Mouse (Mus musculus) thymus, adult 2 months (tissue): Measurements from ENCODE around the gene Gm27021. TPM values are rescaled to one million over a fixed set of nuclear protein-coding genes. Genes with fewer than 3 reads are reported as not detected.
A peak's percentile ranks its signal among the peaks of the same experiment; 100 is the strongest.

Experiments used
- DNase-seq: peaks from one replicate; pipeline ENCODE4 v3.0.0; 2021
- H3K27ac ChIP-seq: fragments of 200-500 bp; 2 replicates; pipeline ENCODE4 v1.5.1; 2012; ENCODE audit warnings: low read length, control low read depth; ENCODE audit not compliant: control insufficient read depth, insufficient read depth
- H3K27me3 ChIP-seq: fragments of 200-500 bp; 2 replicates; pipeline ENCODE4 v1.6.1; 2012; ENCODE audit warnings: mild to moderate bottlenecking, low read length, moderate library complexity, mixed read lengths; ENCODE audit not compliant: control insufficient read depth, insufficient read depth
- H3K36me3 ChIP-seq: fragments of 200-500 bp; 2 replicates; pipeline ENCODE4 v1.6.1; 2012; ENCODE audit warnings: mild to moderate bottlenecking, low read length, moderate library complexity; ENCODE audit not compliant: control insufficient read depth, insufficient read depth
- H3K4me1 ChIP-seq: fragments of 200-500 bp; replicated peaks from 2 replicates; pipeline ENCODE4 v1.6.1; 2012; ENCODE audit warnings: low read length; ENCODE audit not compliant: control insufficient read depth, insufficient read depth
- H3K4me3 ChIP-seq: fragments of 200-500 bp; 2 replicates; pipeline ENCODE4 v1.5.1; 2012; ENCODE audit warnings: mild to moderate bottlenecking, low read length, control low read depth, moderate library complexity; ENCODE audit not compliant: control insufficient read depth, insufficient read depth
- CTCF ChIP-seq: fragments of 200-500 bp; IDR thresholded peaks from 2 replicates; pipeline ENCODE4 v1.5.1; 2012; ENCODE audit warnings: mild to moderate bottlenecking, control low read depth, low read length, moderate library complexity, borderline replicate concordance; ENCODE audit not compliant: control insufficient read depth, poor library complexity, insufficient read depth; ENCODE audit errors: extremely low read depth
- POLR2A ChIP-seq: fragments of 200-500 bp; IDR thresholded peaks from 2 replicates; pipeline ENCODE4 v1.6.1; 2012; ENCODE audit warnings: mild to moderate bottlenecking, low read length, control low read depth, moderate library complexity; ENCODE audit not compliant: control insufficient read depth, poor library complexity, insufficient read depth; ENCODE audit errors: extremely low read depth
- WGBS: fragments of 180-500 bp; shearing (Covaris S2); methylation state at CpG from one replicate; pipeline ENCODE4 v1.1.7; 2018; 5-methylcytosine and 5-hydroxymethylcytosine counted together
- polyA plus RNA-seq: library from polyadenylated mRNA; depleted of rRNA; stranded (reverse); fragments of >200 nt; gene quantifications from 2 replicates; pipeline ENCODE4 v1.2.3, GENCODE M21; 2012

The Gm27021 gene
- polyA plus RNA-seq, 1 experiment = 1.6 TPM

DNA sequence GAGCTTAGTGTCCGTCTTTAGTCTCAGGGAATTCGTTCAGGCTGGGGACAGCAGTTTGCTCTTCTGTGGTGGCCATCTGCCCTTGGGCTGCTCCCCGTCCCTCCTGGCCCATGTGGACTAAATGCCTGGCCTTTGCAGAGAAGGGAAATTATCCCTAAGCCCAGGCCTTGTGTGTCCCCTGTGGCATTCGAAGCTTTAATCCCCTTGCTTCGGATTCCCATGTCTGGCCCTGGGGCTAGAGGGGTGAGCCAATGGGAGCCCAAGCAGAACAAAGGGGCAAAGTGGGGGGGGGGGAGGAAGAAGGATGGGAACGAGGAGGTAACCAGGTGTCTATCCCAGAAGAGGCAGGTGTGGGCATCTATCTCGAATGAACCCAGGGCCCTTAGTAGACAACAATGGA is 20.3 kb downstream of the Gm27021 start, which contains the start of gene 1190005I06Rik:
Gene 1190005I06Rik (minus strand): TSS at position 101 of the 400 bp plus-strand sequence.
- Histone ChIP-seq H3K4me3 (no peak within 1 kb of the TSS), H3K36me3 (no peaks in the 10 kb centered on the region), H3K27me3 (no peaks in the 10 kb centered on the region), H3K27ac (no peak within 1 kb of the TSS), H3K4me1 (no peaks in the 10 kb centered on the region)
- WGBS = 91% methylated on average over 7 of the region's 7 CpGs
- DNase-seq = no peak
- TF ChIP-seq POLR2A = no peak
- TF ChIP-seq CTCF = no peak

DNA sequence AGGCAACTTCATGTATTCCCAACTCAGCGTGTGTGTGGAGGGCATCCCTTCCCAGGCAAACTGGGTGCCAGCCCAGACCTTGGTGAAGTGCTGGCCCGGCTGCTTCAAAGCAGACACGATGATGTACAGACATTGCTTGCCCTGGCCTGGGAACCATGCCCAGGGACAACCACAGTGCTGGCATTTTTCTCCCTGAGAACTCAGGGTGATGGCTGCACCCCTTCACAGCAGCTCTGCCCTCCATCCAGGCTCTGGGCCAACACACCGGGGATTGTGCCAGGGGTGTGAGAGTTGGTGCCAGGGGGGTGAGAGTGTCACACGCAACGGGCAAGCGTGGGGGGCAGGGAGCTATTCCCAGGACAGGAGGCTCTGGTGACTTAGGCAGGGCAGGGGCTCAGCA is 23.2 kb downstream of the Gm27021 start:
- H3K27ac ChIP-seq = no peak overlapping the region
- no peaks in the 10 kb centered on the region for H3K27me3 ChIP-seq
- no peak for DNase-seq
- no peaks in the 10 kb centered on the region for H3K36me3 ChIP-seq
- WGBS = 88% methylated on average over 7 of the region's 7 CpGs
- no peaks in the 10 kb centered on the region for H3K4me1 ChIP-seq
- no peak overlapping the region for H3K4me3 ChIP-seq
- no peak for TF ChIP-seq CTCF
- no peak for TF ChIP-seq POLR2A

DNA sequence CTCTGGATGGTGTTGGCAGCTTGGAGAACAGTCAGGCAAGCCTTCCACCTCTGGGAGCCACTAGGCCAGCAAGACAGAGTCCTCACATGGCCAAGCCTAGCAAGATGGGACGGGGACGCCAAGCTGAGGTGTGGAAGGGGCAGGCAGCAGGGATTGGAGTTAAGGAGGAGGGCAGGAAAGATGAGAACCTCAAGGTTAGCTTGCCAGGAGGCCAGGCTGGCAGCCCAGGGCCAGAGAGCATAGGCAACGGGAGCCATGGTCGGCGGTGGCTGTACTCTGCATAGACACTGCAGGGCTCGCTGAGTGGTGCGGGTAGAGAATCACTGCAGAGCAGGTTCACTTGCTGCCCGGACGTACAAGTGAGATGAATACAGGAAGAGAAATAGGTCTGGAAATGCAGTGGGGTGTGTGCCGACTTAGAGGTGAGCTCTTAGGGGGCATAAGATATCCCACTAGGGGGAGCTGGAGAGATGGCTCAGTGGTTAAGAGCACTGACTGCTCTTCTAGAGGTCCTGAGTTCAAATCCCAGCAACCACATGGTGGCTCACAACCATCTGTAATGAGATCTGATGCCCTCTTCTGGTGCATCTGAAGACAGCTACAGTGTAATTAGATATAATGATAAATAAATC is 25.7 kb downstream of the Gm27021 start:
- DNase-seq = no peak
- Histone ChIP-seq H3K27me3 (no peaks in the 10 kb centered on the region), H3K27ac (no peak overlapping the region), H3K4me1 (no peaks in the 10 kb centered on the region), H3K36me3 (no peaks in the 10 kb centered on the region), H3K4me3 (no peak overlapping the region)
- WGBS = 87% methylated on average over 10 of the region's 10 CpGs
- TF ChIP-seq POLR2A = no peak
- TF ChIP-seq CTCF = 0 out of 2 replicates have a peak, but pooled peaks have one; percentile 13

DNA sequence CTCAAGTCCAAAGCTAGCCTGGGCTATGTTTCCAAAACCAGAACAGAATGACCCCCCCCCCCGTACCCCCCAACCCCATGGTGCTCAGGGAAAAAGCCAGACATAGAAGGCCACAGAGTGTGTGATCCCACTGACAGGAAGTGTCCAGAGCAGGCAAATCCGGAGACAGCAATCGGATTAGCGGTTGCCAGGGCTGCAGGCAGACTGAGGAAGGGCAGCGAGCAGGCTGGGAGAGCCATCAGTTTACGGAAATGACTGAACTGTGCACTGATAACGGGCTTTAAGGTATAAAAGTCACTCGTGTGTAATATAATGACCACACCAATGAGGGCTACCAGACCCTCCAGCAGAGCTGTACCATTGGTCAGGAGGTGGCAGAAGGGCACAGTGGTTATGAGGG is 26.6 kb downstream of the Gm27021 start:
- Histone ChIP-seq H3K4me3 (no peak overlapping the region), H3K27ac (no peak overlapping the region), H3K36me3 (no peaks in the 10 kb centered on the region), H3K27me3 (no peaks in the 10 kb centered on the region), H3K4me1 (no peaks in the 10 kb centered on the region)
- TF ChIP-seq CTCF = no peak
- WGBS = 69% methylated on average over 8 of the region's 8 CpGs
- DNase-seq = no peak

DNA sequence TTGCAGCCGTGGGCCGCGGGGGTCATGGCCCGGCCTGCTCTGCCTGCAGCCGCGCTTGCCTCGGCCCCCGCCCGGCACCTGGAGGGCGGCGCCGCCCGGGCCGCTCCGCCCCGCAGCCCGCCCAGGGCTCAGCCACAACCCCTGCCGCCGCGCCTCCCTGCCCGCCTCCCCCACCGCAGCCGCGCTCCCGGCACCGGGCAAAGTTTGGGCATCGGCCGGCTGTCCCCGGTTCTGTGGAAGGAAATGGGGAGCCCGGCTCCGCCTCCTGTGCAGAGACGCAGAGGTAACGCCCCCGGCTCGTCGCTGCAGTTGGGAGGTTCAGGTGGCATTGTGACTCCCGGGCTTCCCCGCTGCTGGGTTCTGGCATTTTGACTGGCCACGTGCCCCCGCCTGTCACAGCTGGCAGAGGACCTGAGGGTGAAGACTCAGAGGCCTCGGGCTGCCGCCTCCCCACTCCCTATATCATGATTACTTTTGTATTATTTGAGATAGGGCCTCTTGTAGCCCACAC is 33.5 kb downstream of the Gm27021 start:
- H3K27ac ChIP-seq = no peak overlapping the region
- WGBS = under 1% methylated on average over 41 of the region's 42 CpGs

DNA sequence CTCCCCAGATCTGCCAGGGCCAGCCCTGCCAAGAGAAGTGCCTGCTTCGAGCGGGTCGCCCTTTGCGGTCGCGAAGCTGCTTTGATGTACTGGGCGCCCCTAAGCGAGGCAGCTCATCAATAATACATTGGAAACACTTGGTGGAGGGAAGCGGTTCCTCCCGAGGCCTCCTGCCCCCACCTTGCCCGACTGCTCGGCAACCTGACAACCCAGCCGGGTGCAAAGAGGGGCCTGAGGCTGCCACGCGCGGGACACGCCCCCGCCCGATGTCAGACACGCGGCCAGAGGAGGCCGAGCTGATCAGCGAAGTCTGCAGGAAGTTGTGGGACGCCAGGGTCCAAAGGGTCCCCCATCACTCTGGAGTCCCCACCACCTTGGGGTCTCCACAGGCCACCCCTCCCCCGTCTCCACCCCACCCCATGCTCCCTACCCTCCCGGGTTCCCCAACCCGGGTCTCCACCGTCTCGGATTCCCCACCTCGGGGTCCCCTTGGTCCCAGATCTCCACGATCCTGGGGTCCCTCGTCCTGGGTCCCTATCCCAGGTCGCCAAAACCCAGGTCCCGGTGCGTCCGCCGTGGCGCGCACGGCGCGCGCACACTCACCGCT is 34.1 kb downstream of the Gm27021 start:
- H3K36me3 ChIP-seq = no peaks in the 10 kb centered on the region
- H3K27me3 ChIP-seq = no peaks in the 10 kb centered on the region
- no peak for TF ChIP-seq POLR2A
- TF ChIP-seq CTCF = no peak
- DNase-seq = peak; percentile 12
- peak overlapping the region; percentile 50 for H3K4me3 ChIP-seq
- H3K27ac ChIP-seq = no peak overlapping the region
- WGBS = 3% methylated on average over 44 of the region's 44 CpGs
- peaks cover 16% of the 10 kb centered on the region for H3K4me1 ChIP-seq

More for the DNA sequence above, 33.5 kb downstream of the Gm27021 start:
- TF ChIP-seq POLR2A (peak; percentile 19; the same call in 1 of the 2 replicates), CTCF (0 out of 2 replicates have a peak, but pooled peaks have one; percentile 14)
- H3K27me3 ChIP-seq = no peaks in the 10 kb centered on the region
- H3K4me1 ChIP-seq = peaks cover 16% of the 10 kb centered on the region
- H3K36me3 ChIP-seq = no peaks in the 10 kb centered on the region
- peak overlapping the region; percentile 50 for H3K4me3 ChIP-seq
- DNase-seq = peak; percentile 67
